Mouse (Mus musculus) midbrain, embryonic 16.5 days (tissue): ENCODE data around the gene Dnajc14. TPM values are rescaled to one million over a fixed set of nuclear protein-coding genes. Genes with fewer than 3 reads are reported as not detected.

Source experiments
- ATAC-seq: fragments of 200-750 bp; cut with Nextera tagmentation; 2 replicates; pipeline ENCODE4 v1.8.0; 2017; ENCODE audit warnings: moderate TSS enrichment
- H3K27ac ChIP-seq: fragments of 300-500 bp; sonication (generic); 2 replicates; pipeline ENCODE4 v1.5.1; 2014; ENCODE audit warnings: mild to moderate bottlenecking, low read length, mixed read lengths
- H3K27me3 ChIP-seq: fragments of 300-500 bp; sonication (generic); 2 replicates; pipeline ENCODE4 v1.6.1; 2014; ENCODE audit warnings: low read depth, low read length, mixed read lengths; ENCODE audit not compliant: control insufficient read depth, insufficient read depth
- H3K36me3 ChIP-seq: fragments of 300-500 bp; sonication (generic); 2 replicates; pipeline ENCODE4 v1.6.1; 2014; ENCODE audit warnings: mild to moderate bottlenecking, low read length, moderate library complexity, mixed read lengths; ENCODE audit not compliant: control insufficient read depth, insufficient read depth
- H3K4me1 ChIP-seq: fragments of 300-500 bp; sonication (generic); 2 replicates; pipeline ENCODE4 v1.6.1; 2014; ENCODE audit warnings: mild to moderate bottlenecking, low read length, mixed read lengths; ENCODE audit not compliant: control insufficient read depth, insufficient read depth
- H3K4me2 ChIP-seq: fragments of 300-500 bp; sonication (generic); 2 replicates; pipeline ENCODE4 v1.6.1; 2014; ENCODE audit warnings: mild to moderate bottlenecking, low read length, mixed read lengths
- H3K4me3 ChIP-seq: fragments of 300-500 bp; sonication (generic); 2 replicates; pipeline ENCODE4 v1.5.1; 2014; ENCODE audit warnings: low read depth, mild to moderate bottlenecking, low read length, moderate library complexity, mixed read lengths
- H3K9ac ChIP-seq: fragments of 300-500 bp; sonication (generic); 2 replicates; pipeline ENCODE4 v1.6.1; 2014; ENCODE audit warnings: low read depth, low read length, mixed read lengths
- H3K9me3 ChIP-seq: fragments of 300-500 bp; sonication (generic); replicated peaks from 2 replicates; pipeline ENCODE4 v1.6.1; 2014; ENCODE audit warnings: mild to moderate bottlenecking, low read length, mixed read lengths; ENCODE audit not compliant: control insufficient read depth, poor library complexity, severe bottlenecking
- WGBS: fragments of 180-500 bp; shearing (Covaris S2); extraction: QIAGEN DNeasy Blood & Tissue Kit; methylation state at CpG from one replicate; pipeline ENCODE4 v1.1.7; 2014; 5-methylcytosine and 5-hydroxymethylcytosine counted together
- polyA plus RNA-seq: library from polyadenylated mRNA; unstranded; fragments of >200 nt; fragmentation: Nextera tagmentation; extraction: Ambion mirVana; gene quantifications from 2 replicates; pipeline ENCODE4 v1.2.1, GENCODE M21; 2015

Gene Dnajc14
- polyA plus RNA-seq, 1 experiment from 2014 or later, result 54.2 TPM

DNA sequence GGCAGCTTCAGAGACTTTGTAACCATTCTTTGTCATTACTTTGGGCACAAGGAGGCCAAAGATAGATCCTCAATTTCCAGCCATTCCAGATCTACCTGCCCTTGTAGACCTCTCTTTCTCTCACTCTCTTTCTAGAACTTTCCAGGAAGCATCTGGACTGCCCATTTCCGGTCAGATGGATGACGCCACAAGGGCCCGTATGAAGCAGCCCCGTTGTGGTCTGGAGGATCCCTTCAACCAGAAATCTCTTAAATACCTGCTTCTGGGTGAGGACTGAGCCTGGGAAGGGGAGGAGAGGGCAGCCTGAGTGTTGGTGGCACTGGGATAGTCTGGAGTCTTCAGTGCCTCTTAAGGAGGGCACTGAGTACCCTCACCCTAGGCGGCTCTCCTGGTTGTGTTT is 9.5 kb upstream of the Dnajc14 start:
- Histone ChIP-seq H3K9me3 (no peaks in the 10 kb centered on the region), H3K27me3 (no peaks in the 10 kb centered on the region), H3K27ac (no peak overlapping the region), H3K4me3 (no peak overlapping the region), H3K4me2 (no peak overlapping the region), H3K4me1 (no peaks in the 10 kb centered on the region), H3K9ac (no peak overlapping the region), H3K36me3 (0 out of 2 replicates have a peak, but pooled peaks cover 4% of the 10 kb centered on the region)
- 93% methylated on average over 5 of the region's 5 CpGs for WGBS
- no peak for ATAC-seq

DNA sequence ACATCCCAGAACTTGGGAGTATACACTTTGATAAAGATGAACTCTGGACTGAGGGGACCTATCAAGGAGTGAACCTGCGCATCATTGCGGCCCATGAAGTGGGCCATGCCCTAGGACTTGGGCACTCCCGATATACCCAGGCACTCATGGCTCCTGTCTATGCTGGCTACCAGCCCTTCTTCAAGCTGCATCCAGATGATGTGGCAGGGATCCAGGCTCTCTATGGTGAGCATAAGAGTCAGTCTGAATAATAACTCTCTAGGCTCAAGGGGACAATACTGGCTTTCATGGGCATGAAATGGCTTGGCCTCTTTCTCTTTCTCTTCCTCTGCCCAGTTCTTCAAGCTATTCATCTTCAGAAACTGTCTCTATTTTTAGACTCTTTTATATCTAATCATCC is 8.3 kb upstream of the Dnajc14 start:
- 93% methylated on average over 3 of the region's 3 CpGs for WGBS
- no peak for ATAC-seq
- H3K4me3 ChIP-seq, result no peak overlapping the region
- no peaks in the 10 kb centered on the region for H3K27me3 ChIP-seq
- no peaks in the 10 kb centered on the region for H3K4me1 ChIP-seq
- H3K36me3 ChIP-seq, result peaks cover 6% of the 10 kb centered on the region; the same call in 1 of the 2 replicates
- no peaks in the 10 kb centered on the region for H3K9me3 ChIP-seq
- H3K27ac ChIP-seq, result no peak overlapping the region
- no peak overlapping the region for H3K4me2 ChIP-seq
- no peak overlapping the region for H3K9ac ChIP-seq

DNA sequence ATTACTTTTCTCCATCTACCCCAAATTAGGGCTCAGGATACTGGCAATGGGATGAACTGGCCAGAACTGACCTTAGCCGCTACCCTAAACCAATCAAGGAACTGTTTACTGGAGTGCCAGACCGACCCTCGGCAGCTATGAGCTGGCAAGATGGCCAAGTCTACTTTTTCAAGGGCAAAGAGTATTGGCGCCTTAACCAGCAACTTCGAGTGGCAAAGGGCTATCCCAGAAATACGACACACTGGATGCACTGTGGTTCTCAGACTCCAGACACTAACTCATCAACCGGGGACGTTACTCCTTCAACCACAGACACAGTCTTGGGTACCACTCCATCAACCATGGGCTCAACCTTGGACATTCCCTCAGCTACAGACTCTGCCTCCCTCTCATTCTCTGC is 5.2 kb upstream of the Dnajc14 start:
- no peaks in the 10 kb centered on the region for H3K27me3 ChIP-seq
- peaks cover 9% of the 10 kb centered on the region; the same call in 1 of the 2 replicates for H3K36me3 ChIP-seq
- H3K4me3 ChIP-seq, result no peak overlapping the region
- no peak overlapping the region for H3K4me2 ChIP-seq
- no peak overlapping the region for H3K27ac ChIP-seq
- WGBS, result 94% methylated on average over 8 of the region's 8 CpGs
- H3K9ac ChIP-seq, result no peak overlapping the region
- H3K9me3 ChIP-seq, result no peaks in the 10 kb centered on the region
- H3K4me1 ChIP-seq, result peaks cover 12% of the 10 kb centered on the region
- ATAC-seq, result no peak

DNA sequence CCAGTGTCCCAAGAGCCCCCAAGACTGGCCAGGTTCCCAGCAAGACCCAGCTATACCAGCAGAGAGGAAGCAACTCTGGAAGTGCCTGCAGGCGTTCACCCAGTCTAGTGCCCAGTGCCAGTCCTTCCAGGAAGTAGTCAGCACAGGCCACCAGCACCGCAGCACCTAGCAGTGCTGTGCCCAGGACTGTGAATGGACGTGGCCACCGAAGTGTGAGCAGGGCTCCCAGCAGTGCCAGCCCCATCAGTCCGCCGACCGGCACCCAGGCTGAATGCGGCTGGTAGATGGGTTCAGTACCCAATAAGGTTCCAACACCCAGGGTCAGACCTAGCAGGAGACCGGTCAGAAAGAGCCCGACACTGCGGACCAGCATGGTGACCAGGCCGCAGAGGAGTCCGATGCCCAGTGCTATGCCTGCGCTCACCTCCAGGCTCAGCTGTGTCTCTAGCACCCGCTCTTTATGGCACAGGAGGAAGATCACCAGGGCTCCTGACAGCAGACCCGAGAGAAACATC is 1.8 kb upstream of the Dnajc14 start:
- 0 out of 2 replicates have a peak overlapping the region, but pooled peaks have one; percentile 2 for H3K9ac ChIP-seq
- H3K27me3 ChIP-seq, result no peaks in the 10 kb centered on the region
- no peaks in the 10 kb centered on the region for H3K9me3 ChIP-seq
- H3K4me3 ChIP-seq, result no peak overlapping the region
- no peak overlapping the region for H3K4me2 ChIP-seq
- WGBS, result 87% methylated on average over 16 of the region's 16 CpGs
- no peak overlapping the region for H3K27ac ChIP-seq
- ATAC-seq, result no peak
- H3K4me1 ChIP-seq, result peaks cover 23% of the 10 kb centered on the region
- peaks cover 9% of the 10 kb centered on the region; the same call in 1 of the 2 replicates for H3K36me3 ChIP-seq

DNA sequence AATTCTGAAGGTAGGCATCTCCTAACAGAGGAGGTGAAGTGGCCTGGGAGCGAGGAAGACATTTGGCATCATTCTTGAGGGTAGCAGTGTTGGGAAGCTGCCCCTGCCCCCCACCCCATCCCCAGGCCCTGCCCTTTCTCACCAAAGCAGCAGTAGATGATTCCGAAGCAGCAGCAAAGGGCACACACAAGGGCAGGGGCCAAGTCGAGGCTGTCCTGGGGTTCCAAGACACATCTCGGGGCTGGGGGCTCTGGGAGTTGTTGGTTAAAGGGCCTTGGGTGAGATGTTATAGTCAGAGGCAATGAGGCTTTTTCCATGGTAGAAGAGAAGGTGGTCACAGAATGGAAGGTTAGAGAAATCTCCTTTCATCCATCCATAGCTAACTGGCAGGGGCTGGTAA is 906 bp upstream of the Dnajc14 start:
- peak overlapping the region; percentile 59 for H3K4me2 ChIP-seq
- H3K4me1 ChIP-seq, result peaks cover 33% of the 10 kb centered on the region
- H3K27ac ChIP-seq, result no peak overlapping the region; the same call in 1 of the 2 replicates
- ATAC-seq, result no peak
- peak overlapping the region; percentile 88 for H3K9ac ChIP-seq
- H3K27me3 ChIP-seq, result no peaks in the 10 kb centered on the region
- WGBS, result 66% methylated on average over 4 of the region's 4 CpGs
- H3K4me3 ChIP-seq, result peak overlapping the region; percentile 74
- peaks cover 9% of the 10 kb centered on the region; the same call in 1 of the 2 replicates for H3K36me3 ChIP-seq
- H3K9me3 ChIP-seq, result no peaks in the 10 kb centered on the region

DNA sequence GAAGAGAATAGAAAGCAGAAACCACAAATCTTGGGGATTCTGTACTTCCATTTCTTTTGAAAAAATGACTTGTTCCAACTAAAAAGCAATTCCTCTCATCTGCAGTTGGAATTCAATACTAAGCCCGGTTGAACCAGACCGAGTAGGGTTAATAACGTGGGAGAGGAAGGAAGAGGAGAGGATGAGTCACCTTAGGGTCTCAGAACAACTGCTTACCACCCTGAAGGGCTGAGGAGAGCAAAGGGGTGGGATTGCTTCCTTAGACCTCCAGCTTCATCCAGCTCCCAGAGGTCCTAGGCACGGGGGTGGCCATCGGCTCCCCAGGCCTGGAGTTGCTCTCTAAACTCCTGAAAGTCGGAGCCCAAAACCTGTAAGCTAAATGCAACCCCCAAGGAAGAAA is 501 bp upstream of the Dnajc14 start:
- ATAC-seq, result no peak
- H3K27me3 ChIP-seq, result no peaks in the 10 kb centered on the region
- no peaks in the 10 kb centered on the region for H3K9me3 ChIP-seq
- peaks cover 36% of the 10 kb centered on the region for H3K4me1 ChIP-seq
- H3K4me3 ChIP-seq, result peak overlapping the region; percentile 74
- H3K27ac ChIP-seq, result peak overlapping the region; percentile 97
- peaks cover 5% of the 10 kb centered on the region; the same call in 1 of the 2 replicates for H3K36me3 ChIP-seq
- H3K4me2 ChIP-seq, result peak overlapping the region; percentile 59
- WGBS, result 18% methylated on average over 6 of the region's 6 CpGs
- peak overlapping the region; percentile 88 for H3K9ac ChIP-seq

DNA sequence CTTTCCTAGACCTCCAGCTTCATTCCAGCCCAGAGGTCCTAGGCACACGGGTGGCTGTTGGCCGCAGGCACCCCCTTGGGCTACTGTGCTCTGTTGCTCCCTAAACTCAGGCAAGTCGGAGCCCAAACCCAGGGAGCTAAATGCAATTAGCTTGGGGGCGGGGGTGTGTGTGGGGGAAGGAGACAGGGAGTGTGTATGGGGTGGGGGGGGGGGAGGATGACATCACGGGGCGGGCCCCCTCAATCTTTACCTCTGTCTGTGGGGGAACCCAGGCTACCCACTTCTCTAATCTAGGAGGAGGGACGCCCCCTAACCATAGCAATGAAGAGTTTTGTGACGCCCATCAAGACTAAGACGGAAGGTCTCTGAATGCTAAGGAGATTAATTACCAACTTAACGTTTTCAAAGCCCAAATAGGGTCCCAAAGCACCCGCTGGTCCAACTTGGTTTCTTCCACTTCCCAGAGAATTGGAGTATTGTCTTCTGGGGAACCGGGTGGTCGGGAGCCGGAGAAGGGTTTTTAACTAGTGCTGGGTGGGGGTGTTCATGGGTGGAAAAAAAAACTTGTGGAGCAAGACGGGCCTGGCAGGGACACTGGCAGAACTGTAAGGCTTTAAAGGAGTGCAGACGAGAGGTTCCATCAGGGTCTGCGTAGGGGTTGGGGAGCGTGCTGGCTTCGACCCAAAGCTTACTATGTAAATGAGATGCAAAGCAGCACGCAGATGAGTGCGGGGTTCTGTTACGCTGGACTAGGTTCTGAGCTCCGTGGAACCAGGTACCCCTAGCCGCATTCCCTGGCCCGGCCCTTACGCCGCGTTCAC is 619 bp downstream of the Dnajc14 start, which contains the start of gene Tmem198b:
Gene Tmem198b, minus strand, starts transcription at position 100 of the 821 bp plus-strand sequence.
- peak; percentile 73 for ATAC-seq
- under 1% methylated on average over 27 of the region's 28 CpGs for WGBS
- Histone ChIP-seq H3K27ac (peak within 1 kb of the TSS; percentile 97), H3K9me3 (no peaks in the 10 kb centered on the region), H3K4me2 (peak within 1 kb of the TSS; percentile 59), H3K4me3 (peak within 1 kb of the TSS; percentile 74), H3K36me3 (peaks cover 5% of the 10 kb centered on the region; the same call in 1 of the 2 replicates), H3K9ac (peak within 1 kb of the TSS; percentile 88), H3K27me3 (no peaks in the 10 kb centered on the region), H3K4me1 (peaks cover 47% of the 10 kb centered on the region)

DNA sequence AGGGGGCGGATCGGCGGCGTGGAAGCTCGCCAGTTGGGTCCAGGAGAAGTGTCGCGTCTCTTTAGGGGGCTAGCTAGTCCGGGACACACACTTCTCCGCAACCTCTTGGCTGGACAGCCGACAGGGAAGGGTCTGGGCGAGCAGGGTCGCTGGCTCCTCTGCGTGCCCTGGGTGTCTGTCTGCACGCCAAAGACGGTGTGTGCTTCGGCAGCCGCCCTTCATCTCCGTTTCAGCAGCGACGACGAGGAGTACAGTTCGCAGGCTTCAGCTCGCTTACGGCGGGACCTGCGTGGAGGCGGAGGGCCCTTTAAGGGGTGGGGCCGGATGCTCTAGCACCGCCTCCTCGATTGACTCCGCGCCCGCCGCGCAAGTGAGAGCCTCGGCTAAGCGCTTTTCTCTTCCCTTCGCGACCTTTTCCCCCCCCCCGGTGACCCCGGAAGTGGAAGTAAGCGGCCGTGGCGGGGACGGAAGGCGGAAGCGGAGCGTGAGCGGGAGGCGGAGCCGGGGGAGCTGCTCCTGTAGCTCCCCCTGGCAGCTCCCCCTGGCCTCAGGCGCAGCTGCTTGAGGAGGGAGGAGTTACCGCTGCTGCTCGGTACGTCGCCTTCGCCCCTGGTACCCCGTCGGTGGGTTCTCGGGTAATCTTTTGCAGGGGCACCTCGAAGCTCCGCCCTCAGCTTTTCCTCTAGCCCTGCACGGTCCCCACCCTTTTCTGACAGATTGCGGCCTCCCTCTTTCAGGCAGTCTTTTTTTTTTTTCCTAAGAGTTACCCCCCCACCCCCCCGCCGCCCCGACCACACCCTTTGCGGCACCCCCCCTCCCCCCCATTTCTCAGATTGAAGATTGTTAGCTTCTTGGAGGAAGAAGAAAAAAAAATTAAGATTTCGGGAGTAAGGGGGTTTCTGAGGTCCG is 1.5 kb downstream of the Dnajc14 start:
- no peaks in the 10 kb centered on the region for H3K27me3 ChIP-seq
- peak overlapping the region; percentile 74 for H3K4me3 ChIP-seq
- peaks cover 3% of the 10 kb centered on the region; the same call in 1 of the 2 replicates for H3K36me3 ChIP-seq
- H3K27ac ChIP-seq, result peak overlapping the region; percentile 97
- peaks cover 53% of the 10 kb centered on the region for H3K4me1 ChIP-seq
- under 1% methylated on average over 65 of the region's 70 CpGs for WGBS
- peak overlapping the region; percentile 59 for H3K4me2 ChIP-seq
- ATAC-seq, result peak; percentile 95
- H3K9me3 ChIP-seq, result no peaks in the 10 kb centered on the region
- peak overlapping the region; percentile 88 for H3K9ac ChIP-seq
